Mouse (Mus musculus) large intestine, adult 2 months (tissue): ENCODE results near the gene Cux2. TPM values are rescaled to one million over a fixed set of nuclear protein-coding genes. Genes with fewer than 3 reads are reported as not detected.

Source experiments
- DNase-seq: peaks from one replicate; pipeline ENCODE4 v3.0.0-alpha.2; 2012; ENCODE audit warnings: low read depth, low spot score
- WGBS: fragments of 180-500 bp; shearing (Covaris S2); methylation state at CpG from one replicate; pipeline ENCODE4 v1.1.7; 2018; 5-methylcytosine and 5-hydroxymethylcytosine counted together
- polyA plus RNA-seq: library from polyadenylated mRNA; depleted of rRNA; stranded (reverse); fragments of >200 nt; gene quantifications from 2 replicates; pipeline ENCODE4 v1.2.3, GENCODE M21; 2012

Cux2 gene
- polyA plus RNA-seq, 1 experiment: 1.1 TPM

GRCm38 (mm10) chr5:121973541-121973940 lies 76.4 kb downstream of the Cux2 start:
- 69% methylated on average over 10 of the region's 10 CpGs for WGBS
- DNase-seq: no peak

- no peak for DNase-seq
- WGBS: 49% methylated on average over 23 of the region's 23 CpGs
These were observed 77.2 kb downstream of the Cux2 start for GRCm38 (mm10) chr5:121972680-121973192.

DNA sequence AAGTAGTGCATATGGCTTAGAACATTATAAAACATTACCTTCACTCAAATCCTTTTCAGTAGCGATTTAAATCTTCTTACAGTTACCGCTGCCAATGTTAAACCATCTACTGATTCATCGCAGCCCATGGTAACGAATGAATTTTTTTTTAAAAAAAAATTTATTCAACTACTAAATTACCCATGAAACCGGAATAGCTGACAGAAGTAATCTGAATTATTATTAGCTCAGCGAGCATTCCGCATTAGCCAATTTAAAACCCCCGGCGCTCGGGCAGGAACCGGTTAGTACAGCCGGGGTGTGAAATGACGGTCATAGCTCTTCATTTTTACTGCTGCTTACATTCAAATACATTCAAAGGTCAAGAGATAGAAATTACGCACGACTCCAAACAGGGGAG lies 80.9 kb downstream of the Cux2 start:
- 44% methylated on average over 15 of the region's 15 CpGs for WGBS
- DNase-seq: no peak

GRCm38 (mm10) chr5:121968416-121968815 lies 81.5 kb downstream of the Cux2 start:
- no peak for DNase-seq
- whole genome bisulfite sequencing: 79% methylated on average over 15 of the region's 15 CpGs

- 84% methylated on average over 5 of the region's 5 CpGs for WGBS
- DNase-seq: no peak
These were observed 82.4 kb downstream of the Cux2 start for GRCm38 (mm10) chr5:121967520-121967919.

- DNase-seq: no peak
- WGBS: 45% methylated on average over 16 of the region's 16 CpGs
These were observed 83.0 kb downstream of the Cux2 start for GRCm38 (mm10) chr5:121966940-121967339.

GRCm38 (mm10) chr5:121962974-121963373 lies 86.9 kb downstream of the Cux2 start:
- 80% methylated on average over 10 of the region's 10 CpGs for WGBS
- no peak for DNase-seq

DNA sequence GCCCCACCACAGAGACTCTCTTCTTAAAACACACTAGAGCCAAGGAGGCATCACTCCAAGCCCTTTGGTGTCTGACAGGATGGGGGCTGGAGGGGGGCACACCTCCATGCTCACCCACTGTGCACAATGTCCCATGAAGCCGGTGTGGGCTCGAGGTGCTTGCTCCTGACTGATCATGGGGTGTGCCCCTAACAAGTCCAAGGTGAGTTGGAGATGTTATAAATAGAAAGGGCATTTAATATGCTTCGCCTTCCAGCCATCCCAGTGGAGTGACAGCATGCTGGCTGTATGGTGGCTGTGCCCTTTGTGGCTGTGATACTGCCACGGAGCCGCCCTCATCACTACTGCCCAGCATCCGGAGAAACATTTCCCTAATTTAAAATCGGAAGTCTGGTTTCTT lies 87.5 kb downstream of the Cux2 start:
- 79% methylated on average over 7 of the region's 7 CpGs for WGBS
- DNase-seq: no peak

GRCm38 (mm10) chr5:121961256-121961655 lies 88.6 kb downstream of the Cux2 start:
- WGBS: 84% methylated on average over 8 of the region's 8 CpGs
- DNase-seq: no peak

GRCm38 (mm10) chr5:121959688-121960087 lies 90.2 kb downstream of the Cux2 start:
- WGBS: 61% methylated on average over 10 of the region's 10 CpGs
- no peak for DNase-seq

DNA sequence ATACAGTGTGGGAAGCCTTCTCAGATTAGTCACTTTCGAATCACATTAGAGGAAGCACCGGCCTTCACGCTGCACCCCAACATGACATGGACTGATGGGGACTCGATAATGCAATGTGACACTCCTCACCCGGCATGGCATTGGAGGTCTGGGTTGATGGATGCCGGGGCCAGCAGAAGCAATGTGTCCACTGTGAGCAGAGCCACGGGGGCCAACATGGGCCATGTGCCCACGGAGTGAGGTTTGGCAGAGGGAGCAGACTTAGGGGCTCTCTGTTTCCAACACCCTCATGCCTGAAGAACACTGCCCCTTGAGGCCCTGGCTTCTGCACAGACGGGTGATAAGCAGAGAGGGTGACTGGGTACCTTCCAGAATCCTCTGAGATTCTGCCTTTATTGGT lies 91.4 kb downstream of the Cux2 start:
- no peak for DNase-seq
- WGBS: 76% methylated on average over 9 of the region's 9 CpGs

GRCm38 (mm10) chr5:121955806-121956205 lies 94.1 kb downstream of the Cux2 start:
- WGBS: 77% methylated on average over 5 of the region's 5 CpGs
- DNase-seq: no peak

GRCm38 (mm10) chr5:121950175-121950574 lies 99.7 kb downstream of the Cux2 start:
- 33% methylated on average over 2 of the region's 2 CpGs for WGBS
- DNase-seq: no peak

GRCm38 (mm10) chr5:121949050-121949443 lies 100.9 kb downstream of the Cux2 start:
- WGBS: 19% methylated on average over 8 of the region's 8 CpGs

GRCm38 (mm10) chr5:121948302-121949049 lies 101.4 kb downstream of the Cux2 start:
- no peak for DNase-seq
- WGBS: 3% methylated on average over 44 of the region's 44 CpGs

More at GRCm38 (mm10) chr5:121949050-121949443, 100.9 kb downstream of the Cux2 start:
- no peak for DNase-seq

DNA sequence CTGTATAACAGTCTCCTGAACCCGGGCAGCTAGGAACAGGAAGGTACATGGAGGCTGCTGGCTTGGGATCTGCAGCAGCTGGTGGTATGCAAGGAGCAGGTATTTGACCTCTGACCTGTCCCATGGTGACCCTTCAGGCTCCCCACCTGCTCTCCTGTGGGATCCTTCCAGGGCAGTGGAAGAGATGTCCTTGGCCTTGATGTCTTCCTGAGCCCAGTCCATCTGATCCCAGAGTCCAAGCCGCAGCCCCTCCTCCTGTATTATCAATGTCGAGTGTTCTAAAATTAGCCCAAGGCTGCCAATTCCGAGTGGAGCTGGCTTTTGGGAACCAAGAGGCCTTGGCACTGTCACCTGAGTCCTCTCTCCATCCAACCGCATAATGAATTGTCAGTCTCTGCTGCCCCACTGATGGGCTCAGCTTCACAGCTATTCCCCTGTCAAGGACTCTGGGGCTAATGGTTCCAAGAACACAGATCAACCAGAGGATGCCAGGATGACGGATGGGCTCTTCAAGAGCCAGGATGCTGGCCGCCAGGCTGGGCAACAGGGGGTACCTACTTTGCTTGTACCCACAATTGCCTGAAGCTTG lies 103.2 kb downstream of the Cux2 start:
- WGBS: 82% methylated on average over 7 of the region's 7 CpGs
- DNase-seq: no peak

DNA sequence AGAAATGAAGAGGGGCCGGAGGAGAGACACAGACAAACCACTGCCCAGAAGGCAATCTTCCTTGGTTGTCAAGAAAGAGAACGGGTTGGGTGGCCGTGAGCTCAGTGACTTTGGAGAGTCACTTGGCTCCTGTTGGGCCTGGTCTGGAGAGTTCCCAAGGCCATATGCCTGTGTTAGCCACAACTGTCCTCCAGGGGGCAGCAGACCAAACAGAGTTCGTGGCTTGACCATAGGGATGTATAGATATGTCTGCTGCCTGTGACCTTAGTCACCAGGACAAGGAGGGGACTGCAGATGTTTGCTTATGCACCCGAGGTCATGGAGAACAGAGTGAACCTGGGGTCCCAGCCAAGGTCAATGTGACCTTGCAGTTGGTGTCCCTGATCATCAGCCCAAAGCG lies 104.1 kb downstream of the Cux2 start:
- DNase-seq: peak; percentile 11
- 39% methylated on average over 6 of the region's 6 CpGs for WGBS

- WGBS: 87% methylated on average over 16 of the region's 16 CpGs
- no peak for DNase-seq
These were observed 105.7 kb downstream of the Cux2 start for GRCm38 (mm10) chr5:121944021-121944790.

DNA sequence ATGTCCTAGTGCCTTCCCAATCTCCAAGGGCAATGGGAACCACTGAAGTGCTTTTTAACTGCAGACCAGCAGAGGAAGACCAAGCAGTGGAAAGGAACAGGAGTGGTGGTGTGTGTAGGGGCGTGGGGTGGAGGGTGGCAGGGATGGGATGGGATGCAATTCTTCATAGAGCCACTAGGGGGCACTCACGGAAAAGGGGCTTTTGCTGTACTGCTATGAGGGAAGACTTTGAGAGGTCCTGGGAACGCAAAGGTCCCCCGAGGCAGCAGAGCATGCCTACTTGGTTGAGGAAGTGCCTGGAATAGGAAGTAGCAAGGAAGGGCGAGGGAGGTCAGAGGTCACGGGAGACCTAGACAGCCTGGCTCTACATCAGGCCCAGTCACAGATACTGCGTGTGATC lies 106.4 kb downstream of the Cux2 start:
- DNase-seq: no peak
- WGBS: 50% methylated on average over 7 of the region's 7 CpGs

DNA sequence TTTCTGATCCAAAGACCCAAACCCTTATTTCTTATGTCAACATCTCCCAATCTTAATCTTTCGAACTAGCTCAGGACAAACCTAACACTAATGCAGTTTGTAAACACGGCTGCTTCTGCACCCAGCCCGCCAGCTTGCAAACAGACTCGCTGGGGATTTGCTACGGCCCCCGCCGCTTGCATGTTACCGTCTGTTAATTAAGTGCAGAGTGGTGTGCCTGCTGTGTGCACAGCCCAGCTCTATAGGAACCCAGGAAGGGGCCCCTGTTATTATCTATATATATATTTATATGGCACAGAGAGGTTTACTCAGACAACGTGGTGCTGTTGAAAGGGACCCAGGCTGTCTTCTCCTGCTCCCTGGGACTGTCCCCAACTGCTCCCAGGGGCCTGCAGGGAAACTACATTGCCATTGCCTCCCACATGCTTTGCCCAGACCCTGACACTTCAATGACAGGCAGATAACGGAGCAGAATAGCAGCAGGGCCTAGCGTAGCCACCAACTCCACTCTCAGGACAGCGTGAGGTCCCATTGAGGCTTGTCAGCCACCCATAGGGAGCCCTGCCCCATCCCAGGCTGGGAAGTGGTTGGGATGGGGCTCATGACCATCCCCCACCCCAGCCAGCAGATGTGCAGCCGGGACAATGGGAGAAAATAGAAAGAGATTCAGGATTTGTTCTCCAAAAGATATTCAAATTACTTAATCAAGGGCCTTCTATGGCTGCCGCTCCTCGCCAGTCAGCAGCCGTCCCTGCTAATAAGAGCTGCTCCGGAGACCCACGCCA lies 111.6 kb downstream of the Cux2 start:
- no peak for DNase-seq
- WGBS: 74% methylated on average over 18 of the region's 18 CpGs
